Mouse (Mus musculus) neural tube, embryonic 11.5 days (tissue): ENCODE results near the gene Arhgap20. TPM values are rescaled to one million over a fixed set of nuclear protein-coding genes. Genes with fewer than 3 reads are reported as not detected.

ENCODE experiments used
- ATAC-seq: fragments of 200-750 bp; cut with Nextera tagmentation; 2 replicates; pipeline ENCODE4 v1.8.0; 2017; ENCODE audit warnings: moderate number of reproducible peaks, mild to moderate bottlenecking, moderate TSS enrichment, moderate library complexity; ENCODE audit not compliant: insufficient read depth, low FRiP score, low TSS enrichment
- DNase-seq: peaks from one replicate; pipeline ENCODE4 v3.0.0-alpha.2; 2015; ENCODE audit warnings: low spot score
- H3K27ac ChIP-seq: fragments of 300-500 bp; sonication (generic); 2 replicates; pipeline ENCODE4 v1.5.1; 2014; ENCODE audit warnings: low read depth, mild to moderate bottlenecking, low read length
- H3K27me3 ChIP-seq: fragments of 300-500 bp; sonication (generic); 2 replicates; pipeline ENCODE4 v1.6.1; 2014; ENCODE audit warnings: mild to moderate bottlenecking, low read length, mixed read lengths; ENCODE audit not compliant: control insufficient read depth, insufficient read depth
- H3K36me3 ChIP-seq: fragments of 300-500 bp; sonication (generic); 2 replicates; pipeline ENCODE4 v1.6.1; 2014; ENCODE audit warnings: mild to moderate bottlenecking, low read length, moderate library complexity, mixed read lengths; ENCODE audit not compliant: control insufficient read depth, insufficient read depth
- H3K4me1 ChIP-seq: fragments of 300-500 bp; sonication (generic); 2 replicates; pipeline ENCODE4 v1.6.1; 2014; ENCODE audit warnings: low read length, mixed read lengths; ENCODE audit not compliant: control insufficient read depth, insufficient read depth
- H3K4me2 ChIP-seq: fragments of 300-500 bp; sonication (generic); 2 replicates; pipeline ENCODE4 v1.6.1; 2014; ENCODE audit warnings: low read depth, mild to moderate bottlenecking, moderate library complexity
- H3K4me3 ChIP-seq: fragments of 300-500 bp; sonication (generic); 2 replicates; pipeline ENCODE4 v1.5.1; 2014; ENCODE audit warnings: low read depth, low read length
- H3K9ac ChIP-seq: fragments of 300-500 bp; sonication (generic); 2 replicates; pipeline ENCODE4 v1.6.1; 2014; ENCODE audit warnings: mild to moderate bottlenecking, low read length
- H3K9me3 ChIP-seq: fragments of 300-500 bp; sonication (generic); 2 replicates; pipeline ENCODE4 v1.6.1; 2016; ENCODE audit warnings: low read length; ENCODE audit not compliant: control insufficient read depth
- WGBS: fragments of 180-500 bp; shearing (Covaris S2); extraction: QIAGEN DNeasy Blood & Tissue Kit; methylation state at CpG from one replicate; pipeline ENCODE4 v1.1.7; 2014; 5-methylcytosine and 5-hydroxymethylcytosine counted together
- polyA plus RNA-seq: library from polyadenylated mRNA; unstranded; fragments of >200 nt; fragmentation: Nextera tagmentation; extraction: Ambion mirVana; gene quantifications from 2 replicates; pipeline ENCODE4 v1.2.1, GENCODE M21; 2014

Gene Arhgap20
- polyA plus RNA-seq, 1 experiment from 2014 or later = 7.1 TPM

DNA sequence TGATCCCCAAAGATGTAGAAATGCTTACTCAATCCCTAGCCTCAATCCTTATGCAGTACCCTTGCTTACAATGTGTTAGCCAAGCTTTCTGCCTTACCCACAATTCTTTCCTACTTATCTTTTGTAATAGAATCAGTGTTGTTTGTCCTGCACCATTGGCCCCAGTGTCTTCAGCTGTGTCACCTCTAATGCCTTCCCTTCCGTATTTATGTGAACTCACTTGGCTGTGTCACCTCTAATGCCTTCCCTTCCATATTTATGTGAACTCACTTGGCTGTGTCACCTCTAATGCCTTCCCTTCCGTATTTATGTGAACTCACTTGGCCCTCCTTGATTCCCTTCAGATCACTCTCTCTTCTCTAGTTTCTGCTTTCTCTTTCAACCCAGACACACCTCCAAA is 4.1 kb upstream of the Arhgap20 start:
- Histone ChIP-seq H3K27me3 (peaks cover 5% of the 10 kb centered on the region; the same call in 1 of the 2 replicates), H3K9ac (no peak overlapping the region)
- DNase-seq = no peak

DNA sequence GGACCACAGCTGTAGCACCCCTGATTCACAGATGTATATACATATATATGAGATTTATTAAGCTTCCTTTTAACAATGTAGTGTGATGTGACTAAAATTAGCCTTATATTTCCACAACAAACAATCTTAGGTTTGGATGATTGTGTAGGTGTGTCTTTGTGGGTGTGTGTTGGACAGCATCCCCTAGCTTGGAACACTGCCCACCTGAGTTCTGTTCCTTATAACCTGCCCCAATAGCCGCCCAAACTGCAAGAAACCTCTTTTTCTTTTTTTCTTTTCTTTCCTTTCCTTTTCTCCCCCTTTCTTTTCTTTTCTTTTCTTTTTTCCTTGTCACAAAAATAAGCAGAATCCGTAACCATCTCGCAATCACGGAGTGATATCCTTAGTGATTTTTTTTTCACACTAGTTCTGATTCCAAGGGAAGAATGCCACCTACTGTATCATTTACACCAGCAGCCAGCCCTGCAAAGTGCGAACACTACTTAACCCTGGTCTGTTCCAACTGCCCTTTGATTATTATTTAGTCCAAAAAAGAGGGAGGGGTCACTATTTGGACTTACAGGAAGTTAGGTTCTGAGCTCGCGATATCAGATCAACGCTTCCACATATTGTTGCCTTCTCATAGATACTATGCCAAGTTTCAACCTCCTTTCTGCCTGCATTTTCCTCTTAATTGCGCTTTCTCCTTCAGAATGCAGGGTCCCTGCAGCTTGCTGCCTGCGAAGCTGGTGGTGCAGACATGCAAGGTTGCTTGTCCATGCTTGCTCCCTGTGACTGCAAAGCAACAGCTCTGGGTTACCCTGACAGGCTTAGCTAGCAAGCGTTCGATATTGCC is 879 bp upstream of the Arhgap20 start:
- DNase-seq = no peak
- peaks cover 5% of the 10 kb centered on the region; the same call in 1 of the 2 replicates for H3K27me3 ChIP-seq
- peak overlapping the region; percentile 74 for H3K4me2 ChIP-seq

More for the DNA sequence above, 4.1 kb upstream of the Arhgap20 start:
- Histone ChIP-seq H3K4me1 (no peaks in the 10 kb centered on the region), H3K27ac (no peak overlapping the region), H3K36me3 (no peaks in the 10 kb centered on the region), H3K9me3 (no peaks in the 10 kb centered on the region), H3K4me2 (no peak overlapping the region), H3K4me3 (no peak overlapping the region)
- 75% methylated on average over 2 of the region's 2 CpGs for WGBS
- no peak for ATAC-seq

DNA sequence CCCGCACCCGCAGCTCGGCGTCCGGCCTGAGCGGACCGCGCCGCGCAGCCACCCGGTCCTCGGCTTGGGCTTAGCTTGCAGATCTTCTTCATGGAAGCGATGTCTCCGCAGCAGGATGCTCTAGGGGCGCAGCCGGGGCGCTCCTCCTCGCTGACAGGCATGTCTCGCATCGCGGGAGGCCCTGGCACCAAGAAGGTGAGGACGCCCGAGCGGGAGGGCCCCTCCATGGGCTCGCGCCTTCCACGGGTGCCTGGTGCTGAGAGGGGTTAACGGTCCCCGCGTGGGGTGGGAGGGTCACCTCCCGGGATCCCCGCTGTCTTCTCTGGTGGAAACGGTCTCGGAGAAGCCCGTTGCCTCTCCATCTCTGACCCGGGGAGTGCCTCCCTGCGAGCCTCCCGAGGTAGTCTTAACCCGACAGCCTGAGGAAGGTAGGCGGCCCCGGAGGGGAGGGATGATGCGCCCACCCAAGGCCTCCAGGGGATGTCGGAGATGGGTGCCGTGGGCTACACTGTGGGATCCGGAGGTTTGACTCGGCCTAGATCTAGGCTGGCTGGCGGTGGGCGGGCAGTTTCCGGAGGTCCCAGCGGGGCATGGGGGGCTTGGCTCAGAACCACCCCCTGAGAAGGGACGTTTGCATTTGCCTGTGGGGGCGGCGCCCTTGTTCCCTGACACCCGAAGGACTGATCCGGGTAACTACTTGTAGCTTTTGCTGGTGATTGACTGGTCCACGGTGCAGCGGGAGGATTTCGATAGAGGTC is 459 bp downstream of the Arhgap20 start:
- Histone ChIP-seq H3K27ac (peak overlapping the region; percentile 61), H3K9me3 (no peaks in the 10 kb centered on the region), H3K4me1 (peaks cover 4% of the 10 kb centered on the region; the same call in 1 of the 2 replicates), H3K4me3 (peak overlapping the region; percentile 67), H3K27me3 (peaks cover 5% of the 10 kb centered on the region; the same call in 1 of the 2 replicates), H3K36me3 (no peaks in the 10 kb centered on the region), H3K4me2 (peak overlapping the region; percentile 74), H3K9ac (peak overlapping the region; percentile 65)
- DNase-seq (peak; percentile 41), ATAC-seq (peak; percentile 46)
- WGBS = 0% methylated on average over 38 of the region's 58 CpGs

More for the DNA sequence above, 879 bp upstream of the Arhgap20 start:
- peak overlapping the region; percentile 61; the same call in 1 of the 2 replicates for H3K27ac ChIP-seq
- no peaks in the 10 kb centered on the region for H3K9me3 ChIP-seq
- H3K36me3 ChIP-seq = no peaks in the 10 kb centered on the region
- H3K4me1 ChIP-seq = peaks cover 4% of the 10 kb centered on the region; the same call in 1 of the 2 replicates
- H3K4me3 ChIP-seq = peak overlapping the region; percentile 67
- WGBS = 9% methylated on average over 12 of the region's 12 CpGs
- peak; percentile 8 for ATAC-seq
- peak overlapping the region; percentile 65 for H3K9ac ChIP-seq

DNA sequence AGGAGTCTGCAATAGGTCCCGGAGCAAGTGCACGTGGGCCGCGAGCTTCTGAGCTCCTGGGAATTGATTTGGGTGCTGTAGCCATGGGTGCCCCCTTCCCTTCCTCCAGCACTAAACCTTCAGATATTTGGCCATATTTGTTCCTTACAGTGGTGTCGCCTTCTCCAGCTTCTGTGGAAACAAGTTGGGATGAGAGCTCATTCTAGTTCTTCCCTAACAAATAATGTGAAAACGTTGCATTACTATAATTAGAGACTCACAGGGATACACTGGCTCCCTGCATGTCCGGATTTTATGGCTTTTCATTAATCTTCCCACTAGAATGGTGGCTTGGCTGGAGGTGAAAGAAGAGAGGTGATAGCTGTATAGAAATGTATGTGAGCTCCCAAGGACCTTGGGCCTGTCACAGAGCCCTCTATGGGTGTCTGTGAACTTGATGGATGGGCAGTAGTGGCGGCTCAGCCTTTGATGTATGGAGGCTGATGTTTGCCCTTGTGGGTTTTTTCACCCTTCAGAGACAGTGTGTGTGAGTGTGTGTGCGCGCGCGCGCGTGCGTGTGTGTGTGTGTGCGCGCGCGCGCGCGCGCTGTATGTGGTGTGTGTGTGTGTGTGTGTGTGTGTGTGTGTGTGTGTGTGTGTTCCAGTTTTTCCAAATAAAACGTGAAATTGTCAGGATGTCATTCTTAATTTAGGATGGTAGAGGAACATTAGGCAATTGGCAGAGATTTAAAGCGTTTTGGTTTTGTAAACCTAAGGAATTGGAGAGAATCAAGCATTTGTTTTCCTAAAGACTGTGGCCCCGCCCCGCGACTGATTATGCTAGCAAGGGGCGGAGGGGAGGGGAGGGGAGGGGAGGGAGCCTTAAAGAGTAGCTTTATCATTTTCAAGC is 1.3 kb downstream of the Arhgap20 start:
- peaks cover 5% of the 10 kb centered on the region; the same call in 1 of the 2 replicates for H3K27me3 ChIP-seq
- no peak overlapping the region for H3K27ac ChIP-seq
- H3K4me2 ChIP-seq = peak overlapping the region; percentile 74
- no peaks in the 10 kb centered on the region for H3K36me3 ChIP-seq
- peak overlapping the region; percentile 65; the same call in 1 of the 2 replicates for H3K9ac ChIP-seq
- WGBS = 0% methylated on average over 29 of the region's 29 CpGs
- peak overlapping the region; percentile 67 for H3K4me3 ChIP-seq
- ATAC-seq (peak; percentile 54), DNase-seq (peak; percentile 69)
- peaks cover 4% of the 10 kb centered on the region; the same call in 1 of the 2 replicates for H3K4me1 ChIP-seq
- no peaks in the 10 kb centered on the region for H3K9me3 ChIP-seq

DNA sequence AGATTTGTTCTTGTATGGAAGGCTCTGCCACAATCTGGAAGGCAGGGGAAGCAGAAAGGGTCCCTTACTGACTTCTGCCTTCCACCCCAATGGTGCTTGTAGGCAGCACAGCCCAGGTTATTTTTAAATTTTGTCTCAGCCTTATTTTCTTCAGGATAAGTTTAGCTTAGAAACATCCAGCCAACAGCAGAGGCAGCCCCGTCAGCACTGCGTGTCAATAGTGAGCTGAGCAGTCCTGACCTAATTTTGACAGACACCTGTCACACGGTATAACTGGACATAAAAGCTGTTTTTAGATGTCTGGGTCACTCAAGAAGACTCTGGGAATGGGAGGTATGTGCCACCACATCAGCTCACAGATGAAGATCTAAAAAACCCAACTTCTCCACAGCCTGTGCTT is 9.1 kb downstream of the Arhgap20 start:
- WGBS = 83% methylated on average over 3 of the region's 3 CpGs
- H3K4me3 ChIP-seq = no peak overlapping the region
- H3K27me3 ChIP-seq = no peaks in the 10 kb centered on the region
- no peak overlapping the region for H3K4me2 ChIP-seq
- no peaks in the 10 kb centered on the region for H3K4me1 ChIP-seq
- H3K36me3 ChIP-seq = no peaks in the 10 kb centered on the region
- no peak overlapping the region for H3K27ac ChIP-seq
- DNase-seq = no peak
- H3K9me3 ChIP-seq = no peaks in the 10 kb centered on the region
- ATAC-seq = no peak
- no peak overlapping the region for H3K9ac ChIP-seq

DNA sequence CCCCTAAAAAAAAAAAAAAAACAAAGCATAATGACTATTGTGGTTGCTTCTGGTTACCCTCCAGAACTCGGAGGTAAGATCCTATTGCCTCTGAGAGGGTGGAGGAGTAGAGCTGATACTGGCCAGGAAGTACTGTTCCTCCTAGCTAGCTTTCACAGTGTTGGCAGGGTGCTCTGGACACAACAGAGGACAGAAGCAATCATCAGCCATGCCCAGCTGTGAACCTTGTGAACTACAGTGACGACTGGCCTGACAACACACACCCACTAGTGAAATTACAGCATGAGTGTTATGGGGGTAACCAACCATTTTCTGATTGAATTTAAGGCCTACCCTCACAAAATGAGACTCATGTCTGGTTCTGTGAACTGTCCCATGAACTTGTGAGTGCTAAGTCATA is 11.3 kb downstream of the Arhgap20 start:
- no peak overlapping the region for H3K4me2 ChIP-seq
- ATAC-seq (no peak), DNase-seq (no peak)
- no peaks in the 10 kb centered on the region for H3K36me3 ChIP-seq
- no peaks in the 10 kb centered on the region for H3K9me3 ChIP-seq
- no peak overlapping the region for H3K4me3 ChIP-seq
- no peak overlapping the region for H3K27ac ChIP-seq
- H3K9ac ChIP-seq = no peak overlapping the region
- H3K4me1 ChIP-seq = no peaks in the 10 kb centered on the region
- no peaks in the 10 kb centered on the region for H3K27me3 ChIP-seq
- WGBS = 75% methylated on average over 2 of the region's 2 CpGs

DNA sequence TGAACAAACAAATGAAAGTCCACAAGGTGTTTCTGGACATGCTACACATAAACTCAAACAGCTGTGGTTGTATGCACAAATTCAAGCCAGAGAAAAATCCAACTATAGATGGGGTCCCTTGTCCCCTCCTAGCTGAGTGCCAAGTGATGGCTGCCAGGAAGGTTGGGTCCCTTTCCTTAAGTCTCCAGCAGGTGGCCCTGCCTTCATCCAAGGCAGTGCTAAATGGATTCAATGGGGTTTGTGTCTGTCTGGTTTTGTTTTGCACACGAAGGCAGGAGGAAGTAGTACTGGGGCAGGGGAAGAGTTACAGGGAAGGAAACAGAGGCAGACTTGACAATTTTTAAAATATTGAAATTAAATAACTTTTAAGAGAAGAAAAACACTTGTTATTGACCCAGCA is 12.0 kb downstream of the Arhgap20 start:
- no peaks in the 10 kb centered on the region for H3K4me1 ChIP-seq
- ATAC-seq = no peak
- H3K4me3 ChIP-seq = no peak overlapping the region
- 3% methylated on average over 1 of the region's 1 CpGs for WGBS
- H3K4me2 ChIP-seq = no peak overlapping the region
- DNase-seq = peak; percentile 31
- H3K27me3 ChIP-seq = no peaks in the 10 kb centered on the region
- H3K9ac ChIP-seq = no peak overlapping the region
- H3K36me3 ChIP-seq = no peaks in the 10 kb centered on the region
- H3K27ac ChIP-seq = no peak overlapping the region
- no peaks in the 10 kb centered on the region for H3K9me3 ChIP-seq

DNA sequence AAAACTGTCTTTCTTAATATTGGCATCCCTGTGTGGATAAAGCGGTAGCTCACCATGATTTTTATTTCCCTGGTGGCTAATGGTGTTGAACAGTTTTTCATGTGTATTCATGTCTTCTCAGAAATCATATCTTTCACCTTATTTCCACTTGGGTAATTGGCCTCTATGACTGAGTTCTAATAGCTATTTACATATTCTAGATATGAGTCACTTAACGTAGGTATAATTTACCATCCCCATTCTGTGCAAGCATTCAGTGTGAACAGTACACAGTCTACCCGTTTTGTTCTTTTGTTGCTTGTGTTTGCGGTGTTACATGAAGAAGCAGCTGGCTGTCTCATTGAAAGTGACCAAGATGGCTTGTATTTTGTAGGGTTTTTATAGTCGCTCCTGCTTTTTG is 14.1 kb downstream of the Arhgap20 start:
- H3K27me3 ChIP-seq = no peaks in the 10 kb centered on the region
- H3K9ac ChIP-seq = no peak overlapping the region
- no peak overlapping the region for H3K4me2 ChIP-seq
- H3K9me3 ChIP-seq = no peaks in the 10 kb centered on the region
- ATAC-seq (no peak), DNase-seq (no peak)
- H3K36me3 ChIP-seq = no peaks in the 10 kb centered on the region
- 87% methylated on average over 5 of the region's 5 CpGs for WGBS
- H3K4me1 ChIP-seq = no peaks in the 10 kb centered on the region
- H3K4me3 ChIP-seq = no peak overlapping the region
- H3K27ac ChIP-seq = no peak overlapping the region
